Mouse (Mus musculus) heart, embryonic 10.5 days (tissue): ENCODE measurements at regions not wholly inside any gene's neighbourhood (a gene's known extent, or its start where the extent isn't known, plus 50 kb on each side); places are given as distances from the start of the nearest gene placed in this dataset.
"Not testable (repeated sequence)": the region's sequence is repeated elsewhere in the genome, so short reads cannot be mapped to it uniquely, and the experiment has no call there.

Source experiments
- DNase-seq: peaks from one replicate; pipeline ENCODE4 v3.0.0-alpha.2; 2017; ENCODE audit warnings: low spot score
- H3K27ac ChIP-seq: fragments of 300-500 bp; sonication (generic); 2 replicates; pipeline ENCODE4 v1.5.1; 2016; ENCODE audit warnings: mild to moderate bottlenecking
- H3K27me3 ChIP-seq: fragments of 300-500 bp; sonication (generic); 2 replicates; pipeline ENCODE4 v1.6.1; 2016; ENCODE audit warnings: mild to moderate bottlenecking; ENCODE audit not compliant: poor library complexity, insufficient read depth, severe bottlenecking
- H3K36me3 ChIP-seq: fragments of 300-500 bp; sonication (generic); 2 replicates; pipeline ENCODE4 v1.6.1; 2016; ENCODE audit warnings: mild to moderate bottlenecking, moderate library complexity
- H3K4me1 ChIP-seq: fragments of 300-500 bp; sonication (generic); 2 replicates; pipeline ENCODE4 v1.6.1; 2016; ENCODE audit warnings: mild to moderate bottlenecking
- H3K4me3 ChIP-seq: fragments of 300-500 bp; sonication (generic); 2 replicates; pipeline ENCODE4 v1.5.1; 2016; ENCODE audit warnings: mild to moderate bottlenecking, moderate library complexity
- H3K9me3 ChIP-seq: fragments of 300-500 bp; sonication (generic); 2 replicates; pipeline ENCODE4 v1.6.1; 2016; ENCODE audit warnings: mild to moderate bottlenecking, moderate library complexity
- WGBS: fragments of 180-500 bp; shearing (Covaris S2); methylation state at CpG from one replicate; pipeline ENCODE4 v1.1.7; 2016; 5-methylcytosine and 5-hydroxymethylcytosine counted together

- Histone ChIP-seq H3K27me3 (no peaks in the 10 kb centered on the region), H3K36me3 (no peaks in the 10 kb centered on the region), H3K4me3 (no peak overlapping the region), H3K9me3 (no peaks in the 10 kb centered on the region), H3K4me1 (no peaks in the 10 kb centered on the region), H3K27ac (no peak overlapping the region)
- no peak for DNase-seq
- WGBS = 51% methylated on average over 3 of the region's 3 CpGs
Observed at GRCm38 (mm10) chr4:131176701-131177100, 232.5 kb downstream of the Matn1 start.

DNA sequence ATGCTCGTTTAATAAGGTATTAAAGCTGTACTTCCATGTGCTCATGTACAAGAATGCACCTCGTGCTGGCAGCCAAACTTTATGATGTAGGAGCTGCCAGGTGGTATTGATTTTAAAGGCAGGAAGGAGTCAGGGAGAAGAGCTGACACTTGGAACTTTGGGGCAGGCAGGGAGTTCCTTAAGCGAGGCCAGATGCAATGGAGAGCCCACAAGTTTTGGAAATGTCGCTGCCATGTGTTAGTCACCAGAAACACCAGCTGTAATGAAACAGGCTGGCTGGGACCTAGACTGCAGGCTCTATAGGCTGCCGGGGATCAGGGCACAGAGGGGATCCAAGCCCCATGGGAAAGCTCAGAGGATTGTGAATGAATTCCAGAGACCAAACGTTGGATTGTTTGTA is 233.7 kb downstream of the Matn1 start:
- no peak for DNase-seq
- Histone ChIP-seq H3K36me3 (no peaks in the 10 kb centered on the region), H3K27ac (no peak overlapping the region), H3K9me3 (no peaks in the 10 kb centered on the region), H3K4me3 (no peak overlapping the region), H3K4me1 (no peaks in the 10 kb centered on the region), H3K27me3 (0 out of 2 replicates have a peak, but pooled peaks cover under 1% of the 10 kb centered on the region)
- 63% methylated on average over 6 of the region's 6 CpGs for WGBS

- not testable (repeated sequence) for H3K4me1 ChIP-seq, H3K36me3 ChIP-seq, H3K27me3 ChIP-seq, H3K27ac ChIP-seq, DNase-seq, H3K4me3 ChIP-seq, H3K9me3 ChIP-seq
- WGBS = 77% methylated on average over 5 of the region's 5 CpGs
Observed at GRCm38 (mm10) chr4:131178642-131179041, 234.5 kb downstream of the Matn1 start.

DNA sequence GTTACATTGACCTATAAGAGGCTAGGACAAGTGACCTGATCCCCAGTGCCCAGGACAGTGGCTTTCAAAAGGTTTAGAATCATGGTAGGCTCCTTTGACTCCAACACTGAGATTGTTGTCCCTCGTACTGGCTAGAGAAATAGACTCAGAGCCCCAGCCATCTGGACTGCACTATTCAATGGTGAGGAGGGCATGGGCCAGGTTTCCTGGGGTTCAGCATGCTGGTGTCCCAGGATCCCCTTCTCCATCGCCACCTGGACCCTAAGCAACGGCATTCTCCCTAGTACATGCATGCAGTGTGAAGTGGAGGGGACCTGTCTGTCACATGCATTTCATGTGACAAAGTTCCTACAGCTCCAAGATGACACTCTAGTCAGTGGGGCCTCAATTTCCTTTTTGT is 243.9 kb downstream of the Matn1 start:
- Histone ChIP-seq H3K4me1 (peaks cover 8% of the 10 kb centered on the region; the same call in 1 of the 2 replicates), H3K9me3 (no peaks in the 10 kb centered on the region), H3K27ac (no peak overlapping the region), H3K4me3 (no peak overlapping the region), H3K36me3 (no peaks in the 10 kb centered on the region), H3K27me3 (peaks cover 7% of the 10 kb centered on the region; the same call in 1 of the 2 replicates)
- WGBS = 68% methylated on average over 3 of the region's 3 CpGs
- no peak for DNase-seq

- 44% methylated on average over 13 of the region's 13 CpGs for WGBS
- Histone ChIP-seq H3K27ac (no peak overlapping the region), H3K9me3 (no peaks in the 10 kb centered on the region), H3K27me3 (no peaks in the 10 kb centered on the region), H3K4me3 (no peak overlapping the region), H3K36me3 (no peaks in the 10 kb centered on the region), H3K4me1 (peaks cover 8% of the 10 kb centered on the region; the same call in 1 of the 2 replicates)
- no peak for DNase-seq
Observed at GRCm38 (mm10) chr4:131191106-131191880, 247.1 kb downstream of the Matn1 start.

GRCm38 (mm10) chr4:131193900-131194419 is 249.8 kb downstream of the Matn1 start:
- H3K4me3 ChIP-seq = no peak overlapping the region
- H3K27me3 ChIP-seq = no peaks in the 10 kb centered on the region
- no peak for DNase-seq
- peaks cover 8% of the 10 kb centered on the region; the same call in 1 of the 2 replicates for H3K4me1 ChIP-seq
- H3K9me3 ChIP-seq = no peaks in the 10 kb centered on the region
- H3K36me3 ChIP-seq = no peaks in the 10 kb centered on the region
- no peak overlapping the region for H3K27ac ChIP-seq
- WGBS = 84% methylated on average over 20 of the region's 20 CpGs

DNA sequence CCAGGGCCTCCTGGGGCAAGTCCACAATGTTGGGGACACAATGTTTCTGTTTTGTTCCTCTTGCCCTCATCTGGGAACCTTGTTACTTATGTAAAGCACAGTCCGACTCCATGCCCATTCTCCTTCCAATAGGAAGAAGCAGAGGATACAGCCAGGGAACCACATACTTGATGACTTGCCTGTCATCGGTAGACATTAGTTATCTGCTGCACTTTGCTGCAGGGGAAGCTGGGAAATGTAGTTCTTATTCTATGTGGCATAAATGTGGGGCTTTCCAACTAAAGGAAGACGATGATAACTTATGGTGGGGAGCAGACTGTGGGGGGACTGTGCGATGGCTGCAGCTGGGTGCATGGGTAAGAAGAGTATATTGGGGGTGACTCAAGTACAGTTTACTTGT is 252.0 kb downstream of the Matn1 start:
- Histone ChIP-seq H3K4me1 (peaks cover 6% of the 10 kb centered on the region; the same call in 1 of the 2 replicates), H3K27me3 (no peaks in the 10 kb centered on the region), H3K4me3 (no peak overlapping the region), H3K9me3 (no peaks in the 10 kb centered on the region), H3K36me3 (no peaks in the 10 kb centered on the region), H3K27ac (no peak overlapping the region)
- no peak for DNase-seq
- whole genome bisulfite sequencing = 71% methylated on average over 4 of the region's 4 CpGs

GRCm38 (mm10) chr4:131203721-131204120 is 259.5 kb downstream of the Matn1 start:
- WGBS = 90% methylated on average over 12 of the region's 12 CpGs
- no peaks in the 10 kb centered on the region for H3K4me1 ChIP-seq
- no peak for DNase-seq
- H3K27ac ChIP-seq = no peak overlapping the region
- no peaks in the 10 kb centered on the region for H3K36me3 ChIP-seq
- H3K4me3 ChIP-seq = no peak overlapping the region
- no peaks in the 10 kb centered on the region for H3K9me3 ChIP-seq
- H3K27me3 ChIP-seq = peaks cover 5% of the 10 kb centered on the region; the same call in 1 of the 2 replicates

GRCm38 (mm10) chr4:131204722-131205121 is 260.5 kb downstream of the Matn1 start:
- Histone ChIP-seq H3K27ac (no peak overlapping the region), H3K27me3 (peaks cover 5% of the 10 kb centered on the region; the same call in 1 of the 2 replicates), H3K4me1 (no peaks in the 10 kb centered on the region), H3K4me3 (no peak overlapping the region), H3K9me3 (no peaks in the 10 kb centered on the region), H3K36me3 (no peaks in the 10 kb centered on the region)
- no peak for DNase-seq
- WGBS = 86% methylated on average over 3 of the region's 3 CpGs

- no peak for DNase-seq
- Histone ChIP-seq H3K4me3 (no peak overlapping the region), H3K27ac (no peak overlapping the region), H3K4me1 (no peaks in the 10 kb centered on the region), H3K27me3 (peaks cover 5% of the 10 kb centered on the region; the same call in 1 of the 2 replicates), H3K36me3 (no peaks in the 10 kb centered on the region), H3K9me3 (no peaks in the 10 kb centered on the region)
- 84% methylated on average over 2 of the region's 2 CpGs for WGBS
Observed at GRCm38 (mm10) chr4:131205127-131205526, 260.9 kb downstream of the Matn1 start.

DNA sequence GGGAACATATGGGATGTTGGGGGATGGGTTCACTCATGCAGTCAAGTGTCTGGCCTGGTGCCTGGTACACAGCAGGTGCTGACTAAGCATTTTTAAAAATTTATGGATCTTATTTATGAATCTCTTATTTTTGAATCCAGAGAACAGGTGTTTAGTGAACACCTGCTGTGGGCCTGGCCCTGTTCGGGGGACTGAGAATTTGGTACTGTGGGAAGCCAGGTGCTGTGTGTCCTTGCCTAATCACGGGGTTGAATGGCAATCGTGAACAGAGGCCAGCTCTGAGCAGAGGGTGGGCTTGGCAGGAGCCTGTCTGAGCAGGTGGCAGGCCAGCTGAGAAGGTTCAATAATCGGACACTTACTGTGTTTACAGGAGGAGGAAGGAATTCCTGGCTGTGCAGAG is 261.5 kb downstream of the Matn1 start:
- 0 out of 2 replicates have a peak, but pooled peaks cover under 1% of the 10 kb centered on the region for H3K9me3 ChIP-seq
- no peak overlapping the region for H3K4me3 ChIP-seq
- H3K27ac ChIP-seq = no peak overlapping the region
- 76% methylated on average over 4 of the region's 4 CpGs for WGBS
- no peak for DNase-seq
- peaks cover 5% of the 10 kb centered on the region; the same call in 1 of the 2 replicates for H3K27me3 ChIP-seq
- no peaks in the 10 kb centered on the region for H3K36me3 ChIP-seq
- H3K4me1 ChIP-seq = no peaks in the 10 kb centered on the region

GRCm38 (mm10) chr4:131206181-131206885 is 262.1 kb downstream of the Matn1 start:
- 78% methylated on average over 8 of the region's 8 CpGs for WGBS
- Histone ChIP-seq H3K4me3 (no peak overlapping the region), H3K9me3 (peaks cover 5% of the 10 kb centered on the region; the same call in 1 of the 2 replicates), H3K27me3 (peaks cover 5% of the 10 kb centered on the region; the same call in 1 of the 2 replicates), H3K36me3 (no peaks in the 10 kb centered on the region), H3K27ac (no peak overlapping the region), H3K4me1 (no peaks in the 10 kb centered on the region)
- no peak for DNase-seq

- WGBS = 62% methylated on average over 4 of the region's 4 CpGs
- H3K9me3 ChIP-seq = peaks cover 5% of the 10 kb centered on the region; the same call in 1 of the 2 replicates
- H3K27ac ChIP-seq = no peak overlapping the region
- peaks cover 5% of the 10 kb centered on the region; the same call in 1 of the 2 replicates for H3K27me3 ChIP-seq
- no peaks in the 10 kb centered on the region for H3K4me1 ChIP-seq
- no peaks in the 10 kb centered on the region for H3K36me3 ChIP-seq
- no peak for DNase-seq
- no peak overlapping the region for H3K4me3 ChIP-seq
Observed at GRCm38 (mm10) chr4:131206886-131207200, 262.7 kb downstream of the Matn1 start.
